Mouse (Mus musculus): ENCODE data around the gene Edil3.

Gene Edil3

DNA sequence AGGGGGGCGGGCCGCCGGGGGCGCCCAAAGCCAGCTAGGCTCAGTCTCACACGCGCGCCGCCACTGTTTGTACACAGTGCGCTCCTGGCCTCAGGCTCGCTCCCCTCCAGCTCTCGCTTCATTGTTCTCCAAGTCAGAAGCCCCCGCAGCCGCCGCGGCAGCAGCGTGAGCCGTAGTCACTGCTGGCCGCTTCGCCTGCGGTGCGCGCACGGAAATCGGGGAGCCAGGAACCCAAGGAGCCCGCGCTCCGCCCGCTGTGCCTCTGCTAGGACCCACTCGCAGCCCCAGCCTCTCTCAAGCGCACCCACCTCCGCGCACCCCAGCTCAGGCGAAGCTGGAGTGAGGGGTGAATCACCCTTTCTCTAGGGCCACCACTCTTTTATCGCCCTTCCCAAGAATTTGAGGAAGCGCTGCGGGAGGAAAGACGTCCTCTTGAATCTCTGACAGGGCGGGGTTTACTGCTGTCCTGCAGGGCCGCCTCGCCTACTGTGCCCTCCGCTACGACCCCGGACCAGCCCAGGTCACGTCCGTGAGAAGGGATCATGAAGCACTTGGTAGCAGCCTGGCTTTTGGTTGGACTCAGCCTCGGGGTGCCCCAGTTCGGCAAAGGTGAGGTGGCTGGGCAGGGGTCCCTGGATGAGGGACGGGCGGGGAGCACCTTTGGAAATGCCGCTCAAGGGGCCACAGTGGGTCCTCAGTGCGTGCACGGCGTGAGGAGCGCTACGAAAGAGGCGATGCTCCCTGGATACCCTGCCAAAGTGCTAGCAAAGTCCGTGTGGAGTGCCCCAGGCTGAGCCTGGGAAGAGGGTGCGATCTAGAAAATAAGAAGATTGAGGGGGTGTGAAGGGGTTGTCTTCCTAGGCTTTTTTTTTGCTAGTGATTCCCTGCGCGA, at the start of gene Edil3:
Edil3 (plus strand) TSS at position 33 of the 892 bp plus-strand sequence.
- DNase-seq, result no peak

DNA sequence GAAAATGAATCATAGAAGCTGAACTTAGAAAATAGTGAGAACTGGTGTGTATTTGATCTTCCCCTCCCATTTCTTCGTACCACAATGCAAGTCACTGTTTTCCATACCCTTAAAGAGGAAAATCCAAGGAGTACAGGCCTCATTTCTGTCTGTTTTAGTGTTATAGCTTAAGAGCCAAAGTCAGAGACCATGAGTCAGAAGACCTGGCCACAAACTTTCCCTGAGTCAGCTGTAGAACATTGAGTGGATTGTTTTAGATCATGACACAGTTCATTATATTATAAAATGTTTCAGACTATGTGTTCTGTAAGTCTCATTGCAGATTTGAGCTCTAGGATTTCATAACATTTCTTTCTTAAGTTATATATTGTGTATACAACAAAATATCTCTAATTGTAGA, 22.1 kb upstream of the Edil3 start:
- no peak for DNase-seq

DNA sequence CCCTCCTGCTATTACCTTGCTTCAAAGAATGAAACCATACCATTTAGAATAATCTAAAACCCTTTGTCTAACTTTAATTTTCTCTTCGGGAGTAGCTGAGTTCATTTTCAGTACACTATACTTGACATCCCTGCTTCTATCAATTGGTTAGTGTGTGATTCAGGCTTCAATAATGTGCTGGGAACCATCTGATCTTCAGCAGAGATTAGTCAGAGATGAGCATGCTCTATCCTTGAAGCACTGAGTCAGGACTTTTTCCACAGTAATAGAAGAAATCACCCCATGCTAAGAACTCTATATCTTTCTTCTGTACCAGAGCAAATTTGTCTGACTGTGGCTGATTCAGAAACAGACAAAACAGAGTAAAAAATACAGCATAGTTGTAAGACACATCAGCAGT, 20.3 kb upstream of the Edil3 start:
- no peak for DNase-seq

DNA sequence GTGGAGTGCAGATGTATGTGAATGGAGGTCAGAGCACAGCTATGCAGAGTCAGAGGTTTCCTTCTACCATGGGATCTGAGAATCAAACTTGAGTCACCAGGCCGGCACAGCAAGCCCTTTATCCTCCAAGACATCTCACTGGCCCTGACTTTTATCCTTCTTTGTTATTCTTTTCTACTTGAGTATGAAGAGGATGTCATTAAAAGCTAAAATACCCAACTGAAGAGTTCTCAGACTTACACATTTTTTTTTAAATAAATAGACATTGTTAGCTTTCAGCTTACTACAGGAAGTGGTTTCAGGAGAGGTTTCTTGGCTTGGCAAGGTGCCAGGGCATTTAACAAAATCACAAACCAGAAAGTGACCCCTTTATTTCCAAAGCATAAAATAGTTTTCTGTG, 15.4 kb upstream of the Edil3 start:
- DNase-seq, result no peak

DNA sequence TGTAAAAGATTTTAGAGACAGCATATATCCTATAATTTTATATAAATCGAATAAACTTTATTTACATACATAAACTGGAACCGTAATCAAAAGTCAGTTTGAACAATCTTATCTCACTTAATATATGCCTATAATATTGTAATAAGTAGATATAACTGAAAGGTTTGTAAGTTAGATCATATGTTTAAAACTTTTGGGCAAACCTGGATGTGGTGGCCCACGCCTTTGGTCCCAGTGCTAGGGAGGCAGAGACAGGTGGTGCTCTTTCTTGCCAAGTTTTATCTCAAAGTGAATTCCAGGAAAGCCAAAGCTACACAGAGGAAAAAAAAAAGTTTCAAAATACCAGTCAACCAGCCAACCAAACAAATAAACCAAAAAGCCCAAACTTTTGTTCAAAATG, 15.0 kb upstream of the Edil3 start:
- DNase-seq, result no peak

DNA sequence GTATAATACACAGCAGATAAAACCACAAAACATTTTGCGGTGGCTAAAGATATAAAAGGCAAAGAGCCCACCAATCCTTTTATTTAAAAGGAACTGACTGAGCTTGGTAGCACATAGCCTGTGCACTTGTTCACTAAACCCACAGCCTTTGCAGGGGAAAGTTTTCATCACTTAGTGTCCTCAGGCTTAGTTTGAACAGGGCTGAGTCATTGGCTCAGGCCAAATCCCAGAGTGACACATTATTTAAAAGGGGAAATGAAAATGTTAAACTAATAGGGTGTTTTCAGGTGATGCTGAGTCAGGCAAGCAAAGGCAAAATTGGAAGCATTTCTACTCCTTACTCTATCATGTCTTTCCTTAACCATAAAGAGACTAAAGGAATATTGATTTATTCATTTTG, 11.2 kb upstream of the Edil3 start:
- no peak for DNase-seq

DNA sequence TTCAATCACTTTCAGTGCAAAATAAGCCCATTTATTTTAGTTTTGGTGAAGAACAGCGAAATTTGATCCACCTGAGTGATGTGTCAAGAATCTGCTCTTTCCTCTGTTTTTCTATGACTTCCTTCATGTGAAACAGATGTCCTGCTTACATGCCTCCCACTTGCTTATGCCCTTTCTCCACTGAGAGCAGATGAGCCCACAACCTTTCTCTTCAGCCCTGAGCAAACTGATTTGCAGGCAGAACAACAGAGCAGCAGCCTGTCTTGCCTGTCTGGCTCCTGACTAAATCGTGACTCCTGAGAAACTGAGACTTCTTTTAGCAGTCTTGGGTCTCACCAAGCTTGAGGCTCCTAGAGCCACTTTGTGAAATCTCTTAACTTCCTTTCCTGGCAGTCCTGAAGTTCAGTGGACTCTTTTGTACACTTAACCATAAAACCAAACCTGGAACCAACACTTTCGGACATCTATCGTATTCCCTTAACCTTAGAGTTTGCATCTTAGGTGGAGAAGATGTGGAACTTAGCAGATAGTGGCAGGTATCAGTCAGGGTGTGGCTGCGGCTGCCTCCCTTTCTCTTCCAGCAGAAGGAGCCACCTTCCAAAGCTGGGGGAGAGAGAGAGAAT, 475 bp upstream of the Edil3 start:
- DNase-seq, result no peak

DNA sequence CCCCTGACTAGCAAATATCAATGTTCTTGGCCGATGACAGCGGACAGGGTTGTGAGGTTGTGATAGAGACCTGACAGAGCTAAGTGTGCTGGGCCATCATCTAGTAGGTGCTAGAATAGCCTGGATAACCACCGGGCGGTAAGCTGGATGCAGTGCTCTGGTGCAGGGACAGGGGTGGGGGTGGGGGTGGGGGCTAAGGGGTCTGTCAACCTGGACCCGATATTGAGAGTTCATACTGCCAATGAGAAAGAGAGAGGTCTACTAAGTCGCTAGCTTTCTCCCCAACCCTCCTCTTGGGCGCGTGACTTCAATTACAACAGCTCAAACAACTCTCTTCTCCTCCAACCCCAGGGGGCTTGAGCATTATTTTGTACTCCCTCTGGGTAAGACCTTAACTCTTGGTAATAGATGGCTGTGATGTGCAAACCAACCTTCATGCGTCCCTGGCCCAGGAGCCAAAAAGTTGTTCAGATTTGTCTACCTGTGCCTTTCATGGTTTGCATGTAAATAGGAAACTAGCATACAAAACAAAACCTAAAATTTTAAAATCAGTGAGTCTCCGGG, 1.1 kb downstream of the Edil3 start:
- DNase-seq, result no peak

DNA sequence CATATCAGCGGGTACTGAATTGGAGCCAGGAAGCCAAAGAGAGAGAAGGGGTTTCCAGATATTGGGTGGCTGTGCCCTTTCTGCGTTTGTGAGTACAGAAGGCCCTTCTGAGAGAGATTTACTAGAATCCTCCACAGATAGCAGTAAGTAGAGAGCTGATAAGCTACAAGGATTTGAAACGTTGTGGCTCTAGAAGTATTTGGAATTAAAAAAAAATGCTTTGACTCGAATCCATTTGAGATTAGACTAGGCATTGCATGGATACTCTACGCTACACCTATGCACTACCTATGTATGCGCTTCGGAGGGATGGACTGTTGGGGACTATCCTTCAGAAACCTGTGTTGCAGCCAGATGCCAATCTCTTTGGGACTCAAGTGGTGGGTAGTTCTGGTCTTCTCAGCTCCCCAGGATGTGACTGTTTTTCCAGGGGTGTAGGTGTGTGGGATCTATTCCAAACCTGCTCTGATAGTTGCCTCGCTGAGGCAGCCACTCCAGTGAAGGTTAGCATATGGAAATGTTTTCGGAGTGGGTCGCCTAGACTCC, 1.8 kb downstream of the Edil3 start:
- no peak for DNase-seq

DNA sequence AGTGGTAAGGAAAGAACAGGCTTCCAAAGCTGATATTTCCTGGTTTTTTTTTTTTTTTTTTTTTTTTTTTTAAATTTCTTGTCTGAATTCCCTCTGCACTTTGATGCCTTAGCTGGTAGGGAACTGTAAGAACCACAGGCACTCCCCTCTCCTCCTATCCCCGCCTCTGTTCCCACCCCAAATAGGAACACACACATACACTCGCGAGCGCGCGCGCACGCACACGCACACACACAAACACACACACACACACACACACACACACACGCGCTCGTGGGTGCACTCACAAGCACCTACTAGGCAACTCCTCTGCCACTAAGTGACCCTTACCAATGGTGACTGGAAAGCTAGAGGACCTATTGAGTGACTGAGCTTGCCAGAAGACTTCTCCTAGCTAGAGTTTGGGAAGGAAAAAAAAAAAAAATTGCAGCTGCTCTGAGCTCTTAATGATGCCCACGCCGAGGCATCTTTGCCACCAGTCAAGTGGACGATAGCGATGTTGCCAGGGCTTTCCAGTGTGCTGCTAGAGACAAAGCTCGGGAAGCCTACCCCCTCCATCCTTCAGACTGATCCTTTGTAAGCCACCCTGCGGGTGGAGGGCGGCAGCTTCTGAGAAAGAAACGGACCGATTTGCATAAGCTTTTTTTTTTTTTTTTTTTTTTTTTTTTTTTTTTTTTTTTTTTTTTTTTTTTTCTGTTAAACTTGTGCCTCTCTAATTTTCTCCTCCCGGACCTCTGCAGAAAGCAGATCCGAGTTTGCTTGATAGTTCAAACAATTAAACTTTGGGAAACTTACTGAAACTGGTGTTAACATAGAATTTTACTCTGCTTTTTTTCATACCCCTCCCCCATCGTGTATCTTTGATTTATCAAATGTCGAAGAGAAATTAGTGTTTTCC, 2.5 kb downstream of the Edil3 start:
- no peak for DNase-seq

DNA sequence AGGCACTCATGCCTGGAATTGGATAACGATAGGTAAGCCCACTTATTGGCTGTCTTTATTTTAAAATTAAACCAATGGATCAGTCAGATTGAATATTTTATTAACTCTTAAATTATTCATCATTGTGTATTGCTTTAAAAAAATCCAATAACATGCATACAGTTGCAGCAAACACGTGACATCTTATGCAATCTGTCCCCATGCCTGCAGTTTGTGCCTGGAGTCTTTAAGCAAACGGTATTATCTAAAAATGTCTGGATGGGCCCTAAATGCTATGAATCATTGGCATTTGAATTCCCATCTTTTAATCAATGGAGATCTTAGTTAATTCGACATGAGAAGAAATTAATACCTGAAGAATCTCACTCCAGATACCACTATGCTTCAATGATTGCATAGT, 3.2 kb downstream of the Edil3 start:
- no peak for DNase-seq

DNA sequence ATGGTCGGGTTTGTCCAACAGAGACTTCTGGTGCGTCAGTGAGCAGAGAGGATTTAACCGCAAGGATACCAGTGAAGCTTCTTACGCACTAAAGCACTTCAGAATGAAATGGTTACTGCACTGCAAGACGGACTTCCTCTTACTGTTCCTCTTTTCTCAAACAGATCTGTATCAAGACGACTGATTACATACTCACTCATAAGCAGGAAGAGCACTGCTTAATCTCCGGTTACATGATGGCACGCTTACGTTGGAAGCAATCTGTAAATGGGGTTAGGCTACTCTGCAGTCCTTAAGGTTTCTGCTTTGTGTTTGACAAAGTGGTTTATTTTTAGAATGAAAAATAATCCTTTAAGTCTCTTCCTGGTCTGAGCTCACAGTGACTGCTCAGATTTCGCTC, 7.1 kb downstream of the Edil3 start:
- DNase-seq, result no peak

DNA sequence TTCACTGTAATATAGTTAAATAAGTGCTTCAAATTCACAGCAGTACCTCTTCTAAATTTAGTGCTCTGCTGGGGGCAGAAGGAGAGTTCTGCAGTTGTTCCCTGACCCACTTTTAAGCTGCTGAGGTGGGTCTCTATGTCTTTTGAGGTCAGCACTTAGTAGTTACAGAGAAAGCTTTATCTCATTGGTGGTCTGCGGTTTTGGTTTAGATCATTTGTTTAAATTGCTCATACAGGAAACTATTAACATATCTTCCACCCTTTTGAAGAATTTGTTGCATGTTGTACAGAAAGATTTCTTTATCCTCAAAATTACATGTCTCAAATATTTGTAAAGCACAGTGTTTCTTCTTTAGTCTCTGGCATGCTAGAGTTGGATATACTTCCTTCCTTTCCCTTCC, 12.5 kb downstream of the Edil3 start:
- DNase-seq, result no peak

DNA sequence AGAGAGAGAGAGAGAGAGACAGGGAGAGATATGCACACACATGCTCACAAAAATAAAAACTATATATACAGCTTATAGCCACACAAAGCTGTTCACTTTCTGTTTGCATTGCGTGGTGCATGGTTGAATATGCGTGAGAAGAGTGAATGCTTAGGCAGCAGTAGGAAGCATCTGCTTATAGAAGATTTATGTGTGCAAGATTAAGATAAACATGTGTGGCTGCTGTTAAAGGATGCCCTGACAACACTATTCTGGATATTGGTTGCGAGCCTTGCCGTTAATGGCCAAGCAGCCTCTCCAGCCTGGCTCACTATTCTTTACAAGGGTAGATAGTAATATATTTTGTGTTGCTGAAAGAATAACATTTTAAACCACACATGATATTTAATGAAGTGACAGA, 28.5 kb downstream of the Edil3 start:
- DNase-seq, result no peak

DNA sequence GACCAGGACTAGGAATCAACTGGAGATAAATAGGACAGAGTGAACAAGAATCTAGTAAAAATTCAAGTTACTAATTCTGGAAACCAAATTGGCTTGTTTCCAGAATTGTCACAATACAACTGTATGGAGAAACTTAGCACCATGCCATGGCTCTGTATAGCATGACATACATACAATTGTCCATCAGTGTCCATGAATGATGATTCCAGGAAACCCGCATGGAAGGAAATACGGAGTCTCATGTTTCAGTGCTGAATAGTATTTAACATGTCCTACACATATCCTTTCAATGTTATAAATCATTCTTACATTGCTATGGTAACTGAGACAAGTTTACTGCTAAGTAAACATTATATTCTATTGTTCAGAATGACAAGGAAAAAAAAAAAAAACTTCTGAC, 58.7 kb downstream of the Edil3 start:
- DNase-seq, result no peak

DNA sequence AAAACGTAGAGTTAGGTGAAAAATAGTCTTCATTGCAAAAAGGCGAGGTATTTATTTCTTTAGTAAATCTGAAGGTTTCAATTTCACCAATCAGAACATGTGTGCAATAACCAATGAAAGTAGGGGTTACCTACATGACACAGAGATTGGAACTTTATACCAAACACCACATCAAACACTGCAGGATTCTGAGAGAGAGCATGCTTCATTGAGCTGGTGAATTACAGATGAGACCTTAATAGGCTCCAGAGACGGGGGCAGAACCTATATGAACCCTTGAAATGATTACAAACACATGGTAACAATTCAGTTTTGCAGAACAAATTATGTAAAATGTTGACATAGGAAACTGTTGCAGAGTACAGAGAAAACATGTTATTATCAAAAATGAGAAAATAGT, 69.5 kb downstream of the Edil3 start:
- DNase-seq, result no peak

DNA sequence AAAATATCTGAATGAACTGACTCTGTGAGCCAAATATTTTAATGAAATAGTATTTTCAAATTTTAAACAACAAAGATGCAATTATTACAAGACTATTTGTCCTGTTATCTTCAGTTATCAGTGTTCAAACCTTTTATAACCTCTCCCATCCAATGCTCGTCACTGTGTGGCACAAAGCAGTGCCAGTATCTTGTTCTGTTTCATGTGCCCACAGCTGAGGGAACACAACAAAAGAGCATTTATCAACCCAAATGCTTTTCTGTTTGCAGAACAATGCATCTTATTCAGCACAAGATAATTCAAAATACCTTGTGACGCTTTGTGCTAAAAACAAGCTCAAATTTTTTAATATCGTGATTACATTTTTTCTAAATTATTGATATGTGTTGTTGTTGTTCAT, 78.8 kb downstream of the Edil3 start:
- DNase-seq, result no peak

DNA sequence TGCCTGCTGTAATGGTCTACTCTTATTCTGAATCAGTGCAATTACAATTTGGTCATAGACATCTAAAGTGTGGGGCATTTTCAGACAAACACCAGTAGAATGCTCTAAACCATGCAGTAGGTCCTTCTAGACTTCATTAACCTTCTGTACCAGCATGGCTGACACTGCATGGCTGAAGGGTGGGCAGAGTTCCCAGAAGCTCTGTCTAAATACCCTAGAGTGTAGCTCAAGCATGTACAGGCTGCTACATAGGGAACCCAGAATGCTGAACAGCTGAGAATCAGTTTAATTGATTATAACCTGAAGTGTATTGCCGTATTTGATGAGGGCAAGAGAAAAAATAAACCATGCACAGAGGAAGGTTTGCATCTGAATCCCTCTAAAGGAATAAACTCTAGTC, 86.1 kb downstream of the Edil3 start:
- DNase-seq, result no peak

DNA sequence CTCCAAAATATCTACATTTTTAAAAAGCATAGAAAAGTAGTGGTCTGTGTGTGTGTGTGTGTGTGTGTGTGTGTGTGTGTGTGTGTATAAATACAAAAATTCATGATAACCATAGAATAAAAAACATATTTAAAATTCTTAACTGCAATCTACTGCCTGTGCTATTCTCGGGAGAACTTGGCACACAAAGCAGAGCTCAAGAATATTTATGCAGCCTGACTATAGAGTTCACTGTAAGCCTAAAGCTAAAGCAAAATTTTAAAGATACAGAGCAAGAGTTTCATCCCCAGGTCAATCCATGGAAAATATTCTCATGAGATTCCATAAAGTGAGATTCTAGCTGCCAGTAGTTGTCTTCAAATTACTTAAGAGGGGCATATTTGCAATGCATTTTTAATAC, 86.9 kb downstream of the Edil3 start:
- DNase-seq, result no peak

DNA sequence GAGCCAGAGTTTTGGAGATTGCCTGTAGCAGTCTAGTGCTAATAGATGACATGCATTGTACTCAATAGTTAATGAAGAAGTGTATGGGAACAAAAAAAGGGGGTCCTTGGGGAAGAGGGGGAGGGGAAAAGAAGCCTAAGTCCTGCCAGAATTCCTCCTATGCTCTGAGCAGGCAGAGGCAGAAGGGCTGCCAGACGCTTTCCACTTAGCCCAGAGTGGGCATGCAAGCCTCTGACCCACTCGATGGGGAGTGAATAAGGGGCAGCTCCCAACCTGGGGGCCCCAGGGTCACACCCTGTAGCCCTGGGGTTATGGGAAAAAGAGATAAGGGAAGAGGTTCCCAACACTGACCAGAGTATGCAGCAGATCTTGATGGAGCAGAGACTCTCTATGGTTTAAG, 95.2 kb downstream of the Edil3 start:
- no peak for DNase-seq

DNA sequence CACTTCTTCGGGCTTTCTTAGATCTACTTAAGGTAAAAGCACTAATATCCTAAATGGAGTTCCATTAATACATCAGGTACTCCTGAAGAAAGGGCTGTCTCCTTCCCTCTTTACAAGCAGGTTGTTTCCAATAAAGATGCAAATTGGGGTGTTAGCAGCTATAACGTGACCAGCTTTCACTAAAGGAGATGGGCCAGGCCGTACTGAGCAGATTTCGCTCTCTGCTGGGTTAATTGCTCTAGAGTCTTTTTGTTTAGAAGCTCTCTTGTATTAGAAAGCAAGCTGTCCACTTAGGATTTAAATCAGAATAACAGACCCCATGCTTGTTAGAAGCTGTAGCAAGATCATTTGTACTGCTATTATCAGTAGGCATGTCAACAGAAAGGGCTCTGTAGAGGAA, 108.4 kb downstream of the Edil3 start:
- no peak for DNase-seq

DNA sequence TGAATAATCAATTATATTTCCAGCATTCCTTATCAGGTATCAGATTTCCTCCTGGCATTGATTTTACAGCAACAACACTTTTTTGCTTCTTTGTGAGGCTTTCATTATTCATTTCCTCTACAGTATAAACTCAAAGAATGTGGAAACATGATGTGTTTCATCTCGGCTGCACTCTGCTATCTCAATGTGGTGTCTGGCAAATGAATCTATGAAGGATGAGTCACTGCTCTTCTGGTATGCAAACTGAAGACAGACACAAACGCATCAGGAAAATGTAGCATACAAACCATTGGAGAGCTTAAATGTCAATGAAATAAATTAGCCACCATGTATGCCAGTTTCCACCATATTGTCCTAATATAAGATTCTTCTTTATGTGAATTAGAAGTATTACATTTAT, 117.3 kb downstream of the Edil3 start:
- DNase-seq, result no peak

DNA sequence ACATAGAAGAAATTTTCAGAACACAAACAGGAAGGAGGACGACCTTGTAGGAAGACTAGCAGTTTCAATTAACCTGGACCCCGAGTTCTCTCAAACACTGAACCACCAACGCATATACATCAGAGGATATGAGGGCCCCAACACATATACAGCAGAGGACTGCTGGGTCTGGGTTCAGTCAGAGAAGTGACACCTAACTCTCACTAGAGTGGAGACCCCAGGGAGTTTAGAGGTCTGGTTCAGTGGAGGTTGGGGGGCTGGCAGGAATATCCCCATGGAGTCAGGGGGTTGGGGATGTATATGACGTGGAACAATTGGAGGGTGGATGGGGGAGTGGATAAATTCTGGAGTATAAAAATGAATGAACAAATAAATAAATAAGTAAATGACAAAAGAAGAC, 151.1 kb downstream of the Edil3 start:
- DNase-seq, result no peak
